Mouse (Mus musculus): ENCODE data around the gene Gins2. TPM values are rescaled to one million over a fixed set of nuclear protein-coding genes. Genes with fewer than 3 reads are reported as not detected.

Gins2 gene
- polyA plus RNA-seq (2012; rRNA removed) = 36.5 and 39.6 TPM in 2 replicates

DNA sequence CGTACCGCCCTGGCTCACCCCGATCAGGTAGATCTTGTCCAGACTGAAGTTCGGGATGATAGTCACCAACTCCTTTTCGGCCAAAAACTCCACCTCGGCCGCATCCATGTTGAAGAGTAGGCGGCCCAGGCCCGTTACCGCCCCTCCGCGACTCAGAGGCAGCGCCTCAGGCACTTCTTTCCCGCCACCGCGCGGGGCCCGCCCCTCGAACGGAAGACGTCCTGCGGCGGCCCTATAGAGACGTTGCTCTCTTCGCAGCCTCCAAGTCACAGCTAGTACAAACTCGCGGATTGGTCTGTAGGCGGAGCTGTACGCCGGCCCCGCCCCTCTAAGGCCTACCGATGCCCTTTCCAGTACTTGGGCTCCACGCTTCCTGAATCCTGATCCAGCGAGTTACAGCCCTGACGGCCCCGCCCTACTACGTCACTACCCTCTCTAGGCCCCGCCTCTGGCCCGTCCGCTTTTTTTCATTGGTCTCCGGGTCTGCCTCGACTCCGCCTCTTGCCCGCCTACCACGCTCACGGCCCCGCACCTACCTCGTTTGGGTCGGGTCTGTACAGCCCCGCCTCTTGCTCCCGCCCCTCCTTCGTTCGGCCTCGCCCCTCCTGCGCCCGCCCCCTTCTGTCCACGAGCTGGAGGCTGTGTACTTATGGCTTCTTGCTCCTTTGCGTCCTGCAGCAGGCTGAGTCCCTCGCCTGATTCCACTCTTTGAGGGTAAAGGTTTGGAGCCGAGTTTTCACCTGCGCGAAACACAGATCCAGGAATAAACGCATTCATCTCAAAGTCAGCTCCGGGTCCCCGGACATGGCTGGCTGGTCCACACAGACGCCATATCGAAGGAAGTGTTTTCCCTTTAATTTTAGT is at the start of gene Gins2:
Gene Gins2, minus strand, starts transcription at position 397 of the 864 bp plus-strand sequence.

Other genes starting within 250 kb of the Gins2 start
- gene 1190005I06Rik, start 58.3 kb upstream of the Gins2 start, polyA plus RNA-seq (2012; rRNA removed) = 0.39 and 0.45 TPM in 2 replicates
- 0.40 and 0.85 TPM in 2 replicates for gene Gm27021, start 78.8 kb upstream of the Gins2 start, polyA plus RNA-seq (2012; rRNA removed)
- 565 and 595 TPM in 2 replicates for gene Cox4i1, start 78.9 kb upstream of the Gins2 start, polyA plus RNA-seq (2012; rRNA removed)
- 34.7 and 39.3 TPM in 2 replicates for gene Emc8, start 79.3 kb upstream of the Gins2 start, polyA plus RNA-seq (2012; rRNA removed)
- 3.1 and 4.5 TPM in 2 replicates for gene Irf8, start 147.1 kb upstream of the Gins2 start, polyA plus RNA-seq (2012; rRNA removed)